Mouse (Mus musculus): Measurements from ENCODE around the gene Sik1. TPM values are rescaled to one million over a fixed set of nuclear protein-coding genes. Genes with fewer than 3 reads are reported as not detected.

Gene Sik1
- polyA plus RNA-seq, 1 experiment, result 36.8 TPM

GRCm38 (mm10) chr17:31825678-31826077 lies 29.9 kb downstream of the Sik1 start:
- Histone ChIP-seq H3K27me3 (ENCODE audit: control insufficient read depth, insufficient read depth, low read length) (no peaks in the 10 kb centered on the region), H3K4me3 (ENCODE audit: control insufficient read depth, insufficient read depth, low read length) (no peak overlapping the region), H3K36me3 (ENCODE audit: control insufficient read depth, insufficient read depth, low read length) (no peaks in the 10 kb centered on the region), H3K4me1 (replicated peaks; ENCODE audit: control insufficient read depth, insufficient read depth, low read length) (peaks cover 33% of the 10 kb centered on the region), H3K27ac (ENCODE audit: control insufficient read depth, insufficient read depth, low read length) (no peak overlapping the region)
- WGBS, result 75% methylated on average over 9 of the region's 9 CpGs
- TF ChIP-seq CTCF (IDR thresholded peaks at IDR 0.05; ENCODE audit: borderline replicate concordance, control insufficient read depth, extremely low read depth, insufficient read depth, low read length, poor library complexity), result no peak
- TF ChIP-seq POLR2A (IDR thresholded peaks at IDR 0.05; ENCODE audit: control insufficient read depth, extremely low read depth, insufficient read depth, low read length, poor library complexity), result no peak
- no peak for DNase-seq

- Histone ChIP-seq H3K36me3 (ENCODE audit: control insufficient read depth, insufficient read depth, low read length) (no peaks in the 10 kb centered on the region), H3K4me1 (replicated peaks; ENCODE audit: control insufficient read depth, insufficient read depth, low read length) (peaks cover 42% of the 10 kb centered on the region), H3K4me3 (ENCODE audit: control insufficient read depth, insufficient read depth, low read length) (no peak overlapping the region), H3K27ac (ENCODE audit: control insufficient read depth, insufficient read depth, low read length) (no peak overlapping the region), H3K27me3 (ENCODE audit: control insufficient read depth, insufficient read depth, low read length) (no peaks in the 10 kb centered on the region)
- TF ChIP-seq POLR2A (IDR thresholded peaks at IDR 0.05; ENCODE audit: control insufficient read depth, extremely low read depth, insufficient read depth, low read length, poor library complexity), result no peak
- TF ChIP-seq CTCF (IDR thresholded peaks at IDR 0.05; ENCODE audit: borderline replicate concordance, control insufficient read depth, extremely low read depth, insufficient read depth, low read length, poor library complexity), result no peak
- no peak for DNase-seq
- WGBS, result 89% methylated on average over 7 of the region's 7 CpGs
These were observed 30.8 kb downstream of the Sik1 start for GRCm38 (mm10) chr17:31824812-31825211.

- H3K36me3 ChIP-seq (ENCODE audit: control insufficient read depth, insufficient read depth, low read length), result no peaks in the 10 kb centered on the region
- TF ChIP-seq POLR2A (IDR thresholded peaks at IDR 0.05; ENCODE audit: control insufficient read depth, extremely low read depth, insufficient read depth, low read length, poor library complexity) (peak; percentile 15; the same call in 1 of the 2 replicates), CTCF (IDR thresholded peaks at IDR 0.05; ENCODE audit: borderline replicate concordance, control insufficient read depth, extremely low read depth, insufficient read depth, low read length, poor library complexity) (no peak)
- no peaks in the 10 kb centered on the region for H3K27me3 ChIP-seq (ENCODE audit: control insufficient read depth, insufficient read depth, low read length)
- peak overlapping the region; percentile 3; the same call in 1 of the 2 replicates for H3K4me3 ChIP-seq (ENCODE audit: control insufficient read depth, insufficient read depth, low read length)
- peak; percentile 66 for DNase-seq
- peak overlapping the region; percentile 95 for H3K27ac ChIP-seq (ENCODE audit: control insufficient read depth, insufficient read depth, low read length)
- H3K4me1 ChIP-seq (replicated peaks; ENCODE audit: control insufficient read depth, insufficient read depth, low read length), result peaks cover 39% of the 10 kb centered on the region
- 21% methylated on average over 13 of the region's 13 CpGs for WGBS
These were observed 34.3 kb downstream of the Sik1 start for GRCm38 (mm10) chr17:31821136-31821933.

DNA sequence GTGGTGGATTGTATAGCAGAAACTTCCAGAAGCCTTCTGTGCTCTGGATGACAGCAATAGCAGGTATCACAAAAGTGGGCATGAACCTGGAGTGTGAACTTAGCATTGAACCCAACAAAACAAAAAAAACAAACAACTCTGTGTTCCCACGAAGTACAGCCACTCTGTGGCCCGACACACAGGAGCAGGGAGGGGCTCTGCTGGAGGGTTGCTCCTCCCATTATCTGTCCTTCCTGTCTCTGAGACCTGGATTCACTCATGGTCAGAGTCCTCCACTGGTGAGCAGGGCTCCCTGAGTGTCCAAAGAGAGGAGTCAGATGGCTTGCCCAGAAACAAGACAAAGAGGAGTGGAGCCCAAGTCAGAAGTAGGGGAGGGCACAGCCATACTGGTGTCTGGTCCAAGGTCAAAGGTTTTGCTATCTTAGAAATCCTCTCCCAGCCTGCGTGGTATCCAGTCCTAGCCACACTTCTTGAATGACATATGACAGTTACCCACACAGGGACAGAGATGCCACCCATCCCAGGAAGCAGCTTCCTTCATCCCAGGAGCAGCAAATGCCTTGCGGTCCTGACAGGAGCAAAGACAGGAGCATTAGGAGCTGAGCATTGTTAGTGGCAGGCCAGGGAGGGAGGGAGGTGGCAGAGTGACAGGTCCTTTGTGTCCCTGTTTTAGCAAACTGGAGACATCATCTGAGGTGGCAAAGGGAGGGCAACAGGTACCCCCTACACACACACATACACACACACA lies 35.3 kb downstream of the Sik1 start:
- Histone ChIP-seq H3K27ac (ENCODE audit: control insufficient read depth, insufficient read depth, low read length) (peak overlapping the region; percentile 95), H3K27me3 (ENCODE audit: control insufficient read depth, insufficient read depth, low read length) (no peaks in the 10 kb centered on the region), H3K36me3 (ENCODE audit: control insufficient read depth, insufficient read depth, low read length) (no peaks in the 10 kb centered on the region), H3K4me1 (replicated peaks; ENCODE audit: control insufficient read depth, insufficient read depth, low read length) (peaks cover 35% of the 10 kb centered on the region), H3K4me3 (ENCODE audit: control insufficient read depth, insufficient read depth, low read length) (no peak overlapping the region)
- no peak for DNase-seq
- WGBS, result 55% methylated on average over 4 of the region's 4 CpGs
- TF ChIP-seq CTCF (IDR thresholded peaks at IDR 0.05; ENCODE audit: borderline replicate concordance, control insufficient read depth, extremely low read depth, insufficient read depth, low read length, poor library complexity), result no peak
- no peak for TF ChIP-seq POLR2A (IDR thresholded peaks at IDR 0.05; ENCODE audit: control insufficient read depth, extremely low read depth, insufficient read depth, low read length, poor library complexity)

DNA sequence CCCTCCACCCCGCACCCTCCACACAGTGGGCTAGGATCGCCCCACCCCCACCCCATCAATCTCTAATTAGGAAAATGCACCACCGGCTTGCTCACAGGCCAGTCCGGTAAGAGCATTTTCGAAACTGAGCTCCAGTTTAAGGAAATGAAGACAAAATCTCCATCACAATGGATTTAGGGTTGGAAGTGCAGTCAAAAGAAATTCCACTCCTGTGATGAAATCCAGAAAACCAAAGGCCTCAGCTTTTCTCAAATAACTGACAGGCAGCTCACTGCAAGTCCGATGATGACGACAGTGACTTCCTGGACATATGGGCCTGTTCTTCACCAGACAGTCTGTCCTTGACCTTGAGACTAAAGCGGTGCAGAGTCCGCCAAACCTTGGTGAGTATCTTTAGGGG lies 36.2 kb downstream of the Sik1 start:
- Histone ChIP-seq H3K27me3 (ENCODE audit: control insufficient read depth, insufficient read depth, low read length) (no peaks in the 10 kb centered on the region), H3K27ac (ENCODE audit: control insufficient read depth, insufficient read depth, low read length) (no peak overlapping the region), H3K4me1 (replicated peaks; ENCODE audit: control insufficient read depth, insufficient read depth, low read length) (peaks cover 33% of the 10 kb centered on the region), H3K4me3 (ENCODE audit: control insufficient read depth, insufficient read depth, low read length) (no peak overlapping the region), H3K36me3 (ENCODE audit: control insufficient read depth, insufficient read depth, low read length) (no peaks in the 10 kb centered on the region)
- no peak for DNase-seq
- TF ChIP-seq POLR2A (IDR thresholded peaks at IDR 0.05; ENCODE audit: control insufficient read depth, extremely low read depth, insufficient read depth, low read length, poor library complexity), result no peak
- TF ChIP-seq CTCF (IDR thresholded peaks at IDR 0.05; ENCODE audit: borderline replicate concordance, control insufficient read depth, extremely low read depth, insufficient read depth, low read length, poor library complexity), result no peak
- 94% methylated on average over 9 of the region's 9 CpGs for WGBS

- WGBS, result 94% methylated on average over 1 of the region's 1 CpGs
- Histone ChIP-seq H3K36me3 (ENCODE audit: control insufficient read depth, insufficient read depth, low read length) (no peaks in the 10 kb centered on the region), H3K27me3 (ENCODE audit: control insufficient read depth, insufficient read depth, low read length) (no peaks in the 10 kb centered on the region), H3K4me1 (replicated peaks; ENCODE audit: control insufficient read depth, insufficient read depth, low read length) (peaks cover 28% of the 10 kb centered on the region), H3K4me3 (ENCODE audit: control insufficient read depth, insufficient read depth, low read length) (no peak overlapping the region), H3K27ac (ENCODE audit: control insufficient read depth, insufficient read depth, low read length) (no peak overlapping the region)
- no peak for DNase-seq
- TF ChIP-seq CTCF (IDR thresholded peaks at IDR 0.05; ENCODE audit: borderline replicate concordance, control insufficient read depth, extremely low read depth, insufficient read depth, low read length, poor library complexity) (no peak), POLR2A (IDR thresholded peaks at IDR 0.05; ENCODE audit: control insufficient read depth, extremely low read depth, insufficient read depth, low read length, poor library complexity) (no peak)
These were observed 37.8 kb downstream of the Sik1 start for GRCm38 (mm10) chr17:31817815-31818214.

Measured in thymus, adult 2 months (tissue).